Mouse (Mus musculus): Measurements from ENCODE around the gene Rabgap1l.

GRCm38 (mm10) chr1:160812428-160812827 is 19.4 kb upstream of the Rabgap1l start:
- TF ChIP-seq FLI1 (IDR thresholded peaks at IDR 0.05; ENCODE audit: low read length) (no peak), GATA1 (IDR thresholded peaks at IDR 0.05; ENCODE audit: borderline replicate concordance, low read length) (no peak)
